Mouse (Mus musculus): ENCODE measurements around the gene Pam16.

DNA sequence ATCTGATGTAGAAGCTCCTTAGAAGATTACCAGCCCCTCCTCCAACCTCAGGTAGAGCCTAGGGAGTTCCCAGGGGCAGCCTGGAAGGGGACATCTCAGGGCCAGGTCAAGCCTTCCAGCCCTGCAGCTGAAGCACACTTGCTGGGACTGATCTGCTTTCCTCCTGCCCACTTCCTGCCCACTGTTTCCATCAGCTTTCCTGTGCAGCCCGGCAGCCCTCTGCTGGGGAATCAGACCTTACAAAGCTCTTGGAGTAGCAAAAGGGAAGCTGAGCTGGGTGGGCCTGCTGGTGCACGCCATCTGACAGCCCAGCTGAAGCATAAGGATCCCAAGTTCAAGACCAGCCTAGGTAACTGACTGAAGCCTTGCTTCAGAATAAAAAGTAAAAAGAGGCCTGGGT lies 47.9 kb downstream of the Pam16 start:
- no peak for TF ChIP-seq CTCF (IDR thresholded peaks at IDR 0.05; ENCODE audit: borderline replicate concordance, control insufficient read depth, extremely low read depth, insufficient read depth, low read length, poor library complexity)
- no peak for TF ChIP-seq POLR2A (IDR thresholded peaks at IDR 0.05; ENCODE audit: control insufficient read depth, extremely low read depth, insufficient read depth, low read length, poor library complexity)

Measured in thymus, adult 2 months (tissue).